Mouse (Mus musculus): ENCODE results near the gene Aldh3b1. TPM values are rescaled to one million over a fixed set of nuclear protein-coding genes. Genes with fewer than 3 reads are reported as not detected.
A peak's percentile ranks its signal among the peaks of the same experiment; 100 is the strongest.

Aldh3b1 gene
- polyA plus RNA-seq, 1 experiment: 1.8 TPM

- peak; percentile 66 for DNase-seq (ENCODE audit: low read depth)
- TF ChIP-seq POLR2A (IDR thresholded peaks at IDR 0.05; ENCODE audit: borderline replicate concordance, extremely low read depth, insufficient read depth, insufficient read length, poor library complexity, severe bottlenecking) (no peak), CTCF (IDR thresholded peaks at IDR 0.05; ENCODE audit: borderline replicate concordance, extremely low read depth, insufficient read depth, insufficient read length) (no peak)
Measured at GRCm38 (mm10) chr19:3906795-3907786, 22.5 kb downstream of the Aldh3b1 start, which contains the start of gene Tcirg1. Tcirg1 (minus strand) TSS chr19:3907133.

- no peak for DNase-seq (ENCODE audit: low read depth)
Measured at GRCm38 (mm10) chr19:3906326-3906725, 23.3 kb downstream of the Aldh3b1 start.

DNA sequence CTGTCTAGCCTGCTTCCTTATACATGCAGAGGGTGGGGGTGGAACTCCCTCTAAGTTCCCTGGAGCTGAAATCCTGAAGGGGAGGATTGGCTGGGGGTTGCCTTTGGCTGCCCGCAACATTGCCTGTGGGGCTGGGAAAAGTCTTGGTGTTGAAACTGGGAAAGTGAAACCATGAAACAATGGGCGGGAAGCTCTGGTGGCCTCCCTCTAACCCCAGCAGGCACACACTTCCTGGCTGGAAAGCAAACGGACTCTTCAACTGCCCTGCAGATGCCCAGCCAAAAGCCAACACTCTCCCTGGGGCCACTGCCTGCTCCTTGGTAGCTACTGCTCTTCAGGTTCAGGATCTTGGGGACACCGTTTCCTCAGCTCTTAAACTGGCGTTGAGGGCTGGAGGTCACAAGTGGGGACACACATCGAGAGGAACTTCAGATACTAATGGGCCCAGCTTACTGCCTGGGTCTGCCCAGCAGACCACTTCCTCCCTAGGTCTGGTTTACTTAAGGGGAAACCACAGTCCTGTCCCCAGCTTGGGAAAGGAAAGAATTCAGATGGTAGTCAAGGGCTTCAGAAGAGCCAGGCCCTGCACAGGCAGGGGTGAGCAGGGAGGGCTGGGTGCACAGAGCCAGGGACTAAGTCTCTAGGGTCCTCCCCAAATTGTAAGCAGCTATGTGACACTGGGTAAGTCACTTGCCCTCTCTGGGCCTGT, 24.2 kb downstream of the Aldh3b1 start:
- DNase-seq (ENCODE audit: low read depth): no peak
- TF ChIP-seq POLR2A (IDR thresholded peaks at IDR 0.05; ENCODE audit: borderline replicate concordance, extremely low read depth, insufficient read depth, insufficient read length, poor library complexity, severe bottlenecking) (no peak), CTCF (IDR thresholded peaks at IDR 0.05; ENCODE audit: borderline replicate concordance, extremely low read depth, insufficient read depth, insufficient read length) (no peak)

More at GRCm38 (mm10) chr19:3906326-3906725, 23.3 kb downstream of the Aldh3b1 start:
- TF ChIP-seq CTCF (IDR thresholded peaks at IDR 0.05; ENCODE audit: borderline replicate concordance, extremely low read depth, insufficient read depth, insufficient read length) (no peak), POLR2A (IDR thresholded peaks at IDR 0.05; ENCODE audit: borderline replicate concordance, extremely low read depth, insufficient read depth, insufficient read length, poor library complexity, severe bottlenecking) (no peak)

- TF ChIP-seq CTCF (IDR thresholded peaks at IDR 0.05; ENCODE audit: borderline replicate concordance, extremely low read depth, insufficient read depth, insufficient read length) (no peak), POLR2A (IDR thresholded peaks at IDR 0.05; ENCODE audit: borderline replicate concordance, extremely low read depth, insufficient read depth, insufficient read length, poor library complexity, severe bottlenecking) (no peak)
- DNase-seq (ENCODE audit: low read depth): no peak
Measured at GRCm38 (mm10) chr19:3904363-3904675, 25.3 kb downstream of the Aldh3b1 start.

- no peak for TF ChIP-seq POLR2A (IDR thresholded peaks at IDR 0.05; ENCODE audit: borderline replicate concordance, extremely low read depth, insufficient read depth, insufficient read length, poor library complexity, severe bottlenecking)
- TF ChIP-seq CTCF (IDR thresholded peaks at IDR 0.05; ENCODE audit: borderline replicate concordance, extremely low read depth, insufficient read depth, insufficient read length): no peak
- no peak for DNase-seq (ENCODE audit: low read depth)
Measured at GRCm38 (mm10) chr19:3903648-3904362, 25.8 kb downstream of the Aldh3b1 start.

GRCm38 (mm10) chr19:3902966-3903365, 26.6 kb downstream of the Aldh3b1 start:
- DNase-seq (ENCODE audit: low read depth): no peak
- TF ChIP-seq POLR2A (IDR thresholded peaks at IDR 0.05; ENCODE audit: borderline replicate concordance, extremely low read depth, insufficient read depth, insufficient read length, poor library complexity, severe bottlenecking) (no peak), CTCF (IDR thresholded peaks at IDR 0.05; ENCODE audit: borderline replicate concordance, extremely low read depth, insufficient read depth, insufficient read length) (no peak)

DNA sequence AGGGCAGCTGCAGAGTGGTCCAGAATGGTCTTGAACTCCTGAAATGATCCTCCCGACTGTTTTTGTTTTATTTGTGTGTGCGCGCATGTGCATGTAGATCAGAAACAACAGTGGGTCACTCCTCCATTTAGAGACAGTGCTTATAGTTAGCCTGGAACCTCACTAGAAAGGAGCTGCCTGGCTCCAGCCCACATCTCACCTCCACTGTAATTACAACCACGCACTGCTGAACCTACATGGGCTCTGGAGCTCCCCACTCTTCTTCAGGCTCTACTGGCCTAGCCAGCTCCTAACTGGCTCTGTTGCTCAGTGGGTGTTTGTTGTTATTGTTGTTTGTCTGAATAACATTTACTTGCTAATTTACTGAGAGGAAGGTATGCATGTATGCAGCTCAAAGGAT, 30.0 kb downstream of the Aldh3b1 start:
- no peak for TF ChIP-seq POLR2A (IDR thresholded peaks at IDR 0.05; ENCODE audit: borderline replicate concordance, extremely low read depth, insufficient read depth, insufficient read length, poor library complexity, severe bottlenecking)
- TF ChIP-seq CTCF (IDR thresholded peaks at IDR 0.05; ENCODE audit: borderline replicate concordance, extremely low read depth, insufficient read depth, insufficient read length): no peak
- DNase-seq (ENCODE audit: low read depth): no peak

DNA sequence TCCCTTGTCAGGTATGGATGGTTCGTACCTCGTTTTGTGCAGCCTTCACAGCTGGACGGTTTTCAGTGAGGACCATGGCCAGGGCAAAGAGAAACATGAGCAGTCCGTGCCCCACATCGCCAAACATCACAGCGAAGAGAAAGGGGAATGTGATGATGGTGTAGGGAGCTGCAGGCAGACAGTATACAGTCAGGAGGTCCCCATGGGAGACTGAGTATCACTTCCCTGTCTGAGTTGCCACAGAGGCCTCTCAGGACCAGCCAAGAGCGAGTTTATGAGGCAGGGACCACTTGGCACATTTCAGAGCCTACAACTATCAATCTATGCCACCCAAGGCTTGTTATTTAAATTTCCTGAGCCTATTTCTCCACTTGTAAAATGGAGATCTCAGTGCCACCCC, 30.7 kb downstream of the Aldh3b1 start:
- TF ChIP-seq CTCF (IDR thresholded peaks at IDR 0.05; ENCODE audit: borderline replicate concordance, extremely low read depth, insufficient read depth, insufficient read length): no peak
- no peak for DNase-seq (ENCODE audit: low read depth)

- TF ChIP-seq CTCF (IDR thresholded peaks at IDR 0.05; ENCODE audit: borderline replicate concordance, extremely low read depth, insufficient read depth, insufficient read length) (no peak), POLR2A (IDR thresholded peaks at IDR 0.05; ENCODE audit: borderline replicate concordance, extremely low read depth, insufficient read depth, insufficient read length, poor library complexity, severe bottlenecking) (no peak)
- DNase-seq (ENCODE audit: low read depth): no peak
Measured at GRCm38 (mm10) chr19:3897557-3897956, 32.1 kb downstream of the Aldh3b1 start.

DNA sequence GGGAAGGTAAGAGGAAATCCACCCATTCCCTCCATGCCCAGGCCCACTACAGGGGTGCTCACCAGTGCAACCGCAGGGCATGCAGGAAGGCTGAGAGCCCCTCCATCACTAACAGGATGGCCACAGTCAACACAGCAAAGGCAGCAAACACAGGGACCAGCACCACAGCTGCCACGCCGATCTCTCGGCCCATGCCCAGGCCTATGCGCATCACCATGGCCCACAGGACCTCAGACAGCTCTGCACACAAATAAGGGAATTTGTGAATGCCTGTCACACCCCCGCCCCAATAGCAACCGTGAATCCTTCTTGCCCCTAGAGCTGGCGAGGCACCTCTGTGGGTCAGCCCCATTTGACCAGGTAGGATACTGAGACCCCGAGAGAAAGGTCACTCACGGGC, 33.4 kb downstream of the Aldh3b1 start:
- no peak for DNase-seq (ENCODE audit: low read depth)
- TF ChIP-seq CTCF (IDR thresholded peaks at IDR 0.05; ENCODE audit: borderline replicate concordance, extremely low read depth, insufficient read depth, insufficient read length) (no peak), POLR2A (IDR thresholded peaks at IDR 0.05; ENCODE audit: borderline replicate concordance, extremely low read depth, insufficient read depth, insufficient read length, poor library complexity, severe bottlenecking) (no peak)

DNA sequence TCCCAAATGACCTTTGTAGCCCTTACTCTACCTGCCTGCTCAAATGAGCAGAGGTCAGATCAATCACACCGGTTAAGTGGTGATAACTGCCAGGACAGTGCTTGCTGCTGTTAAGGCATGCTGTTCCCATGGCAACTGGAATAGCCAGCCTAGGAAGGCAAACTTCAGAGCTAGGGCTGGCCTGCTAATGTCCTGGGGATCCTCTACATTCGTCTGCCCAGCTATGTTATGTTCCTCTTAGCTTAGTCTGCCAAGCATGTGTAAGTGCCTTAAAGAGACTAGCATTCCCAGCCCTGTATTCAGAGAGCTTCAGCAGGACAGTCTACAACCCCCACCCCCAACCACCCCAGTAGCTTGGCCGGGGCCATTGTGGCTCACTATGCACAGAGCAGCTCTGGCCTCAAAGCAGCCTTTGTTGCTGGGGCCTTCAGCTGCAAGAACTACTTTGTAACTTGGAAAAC, 34.4 kb downstream of the Aldh3b1 start:
- no peak for TF ChIP-seq CTCF (IDR thresholded peaks at IDR 0.05; ENCODE audit: borderline replicate concordance, extremely low read depth, insufficient read depth, insufficient read length)
- no peak for TF ChIP-seq POLR2A (IDR thresholded peaks at IDR 0.05; ENCODE audit: borderline replicate concordance, extremely low read depth, insufficient read depth, insufficient read length, poor library complexity, severe bottlenecking)

More for the DNA sequence above, 34.4 kb downstream of the Aldh3b1 start:
- DNase-seq (ENCODE audit: low read depth): peak; percentile 63

All from brain, embryonic 14.5 days (tissue).